Mouse (Mus musculus) G1E (cell line): Measurements from ENCODE around the gene Gm14325.
"Not testable (repeated sequence)": the region's sequence is repeated elsewhere in the genome, so short reads cannot be mapped to it uniquely, and the experiment has no call there.

Experiments used
- CTCF ChIP-seq: IDR thresholded peaks from 2 replicates; pipeline ENCODE4 v1.5.1; 2012; ENCODE audit warnings: low read depth, low read length, inconsistent platforms, mixed read lengths
- GATA1 ChIP-seq: IDR thresholded peaks from 2 replicates; pipeline ENCODE4 v1.6.1; 2012; ENCODE audit warnings: borderline replicate concordance, low read length, inconsistent platforms, mixed read lengths
- GATA2 ChIP-seq: IDR thresholded peaks from 2 replicates; pipeline ENCODE4 v1.6.1; 2012; ENCODE audit warnings: low read depth, low read length, inconsistent platforms, borderline replicate concordance
- POLR2AphosphoS5 ChIP-seq: IDR thresholded peaks from 2 replicates; pipeline ENCODE4 v1.6.1; 2012; ENCODE audit warnings: low read depth, low read length, inconsistent platforms; ENCODE audit not compliant: insufficient replicate concordance
- TAL1 ChIP-seq: conservative IDR thresholded peaks from 2 replicates; pipeline ENCODE4 v1.6.1; 2012; ENCODE audit warnings: low read depth, low read length, inconsistent platforms, mixed read lengths

DNA sequence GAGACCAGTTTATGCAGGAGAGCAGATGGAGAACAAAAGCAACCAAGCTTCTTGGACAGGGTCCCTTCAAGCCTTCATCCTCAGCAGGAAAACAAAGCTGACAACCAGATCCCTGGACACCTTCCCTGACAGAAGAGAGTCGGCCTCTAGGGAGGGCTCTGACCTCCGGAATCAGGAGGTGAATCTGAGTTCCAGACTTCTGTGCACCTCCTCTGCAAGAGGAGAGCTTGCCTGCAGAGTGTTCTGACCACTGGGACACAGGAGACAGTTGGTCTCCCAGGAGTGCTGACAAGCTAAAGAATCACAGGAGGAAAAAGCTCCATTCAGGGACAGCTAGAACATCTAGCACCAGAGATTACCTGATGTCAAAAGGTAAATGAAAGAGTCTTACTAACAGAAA lies 22.1 kb upstream of the Gm14325 start:
- TF ChIP-seq CTCF, POLR2AphosphoS5, GATA1, TAL1, GATA2: not testable (repeated sequence)
